Mouse (Mus musculus): ENCODE measurements around the gene Slc6a6.

GRCm38 (mm10) chr6:91712097-91712854, 28.4 kb downstream of the Slc6a6 start:
- TF ChIP-seq POLR2A (IDR thresholded peaks at IDR 0.05; ENCODE audit: extremely low read depth, insufficient read depth, low read length), result no peak
- no peak for TF ChIP-seq CTCF (IDR thresholded peaks at IDR 0.05; ENCODE audit: extremely low read depth, insufficient read depth, low read length)

Data from cortical plate, adult 2 months (tissue).